In genomic region chr15:89498961-89499688, GRCm38 (mm10) we compare ENCODE assay signal across 7 mouse cellular contexts. TPM values are rescaled to one million over a fixed set of nuclear protein-coding genes. Genes with fewer than 3 reads are reported as not detected.
DNase-seq lines count a peak whose midpoint lies in the region; ATAC-seq and TF ChIP-seq lines count a peak whose summit lies in the region.

Gene Shank3, plus strand, starts transcription at chr15:89499623.

- H3K4me1 ChIP-seq in lung, embryonic 16.5 days (replicated peaks; ENCODE audit: control insufficient read depth, insufficient read depth, low read length): peaks cover 11% of the 10 kb centered on the region
- no peaks in the 10 kb centered on the region for H3K4me1 ChIP-seq in cortical plate, adult 2 months (ENCODE audit: control insufficient read depth, insufficient read depth, low read length)
- peaks cover 20% of the 10 kb centered on the region for H3K4me1 ChIP-seq in heart, adult 2 months (ENCODE audit: control insufficient read depth, insufficient read depth, low read length)
- peaks cover 17% of the 10 kb centered on the region for H3K4me1 ChIP-seq in midbrain, embryonic 11.5 days (ENCODE audit: control insufficient read depth, insufficient read depth, low read length)

- no peak for TF ChIP-seq EP300 in heart, adult 2 months (IDR thresholded peaks at IDR 0.05; ENCODE audit: insufficient read depth, low read depth, low read length)

- H3K9ac ChIP-seq in lung, embryonic 16.5 days (ENCODE audit: low read length): peak within 1 kb of the TSS; percentile 71
- peak within 1 kb of the TSS; percentile 81 for H3K9ac ChIP-seq in heart, adult 2 months (ENCODE audit: low read depth, low read length)
- peak within 1 kb of the TSS; percentile 87 for H3K9ac ChIP-seq in midbrain, embryonic 11.5 days (ENCODE audit: low read length)

- H3K4me2 ChIP-seq in lung, embryonic 16.5 days (ENCODE audit: low read depth, low read length): peak within 1 kb of the TSS; percentile 82
- peak within 1 kb of the TSS; percentile 89 for H3K4me2 ChIP-seq in midbrain, embryonic 11.5 days

- peaks cover 9% of the 10 kb centered on the region for H3K27me3 ChIP-seq in lung, embryonic 16.5 days (ENCODE audit: control insufficient read depth, insufficient read depth, low read depth, low read length)
- H3K27me3 ChIP-seq in heart, adult 2 months (ENCODE audit: control insufficient read depth, insufficient read depth, low read length): peaks cover 3% of the 10 kb centered on the region; the same call in 1 of the 2 replicates
- H3K27me3 ChIP-seq in midbrain, embryonic 11.5 days (ENCODE audit: control insufficient read depth, insufficient read depth, low read length): peaks cover 19% of the 10 kb centered on the region

- H3K4me3 ChIP-seq in lung, embryonic 16.5 days (ENCODE audit: low read length): peak within 1 kb of the TSS; percentile 68
- H3K4me3 ChIP-seq in cortical plate, adult 2 months (ENCODE audit: insufficient read depth, low read length): peak within 1 kb of the TSS; percentile 72
- peak within 1 kb of the TSS; percentile 76 for H3K4me3 ChIP-seq in heart, adult 2 months
- peak within 1 kb of the TSS; percentile 84 for H3K4me3 ChIP-seq in midbrain, embryonic 11.5 days (ENCODE audit: low read depth, low read length)

- H3K9me3 ChIP-seq in lung, embryonic 16.5 days (ENCODE audit: control insufficient read depth, low read length): no peaks in the 10 kb centered on the region
- no peaks in the 10 kb centered on the region for H3K9me3 ChIP-seq in midbrain, embryonic 11.5 days (ENCODE audit: control insufficient read depth, low read length)

- under 1% methylated on average over 35 of the region's 72 CpGs for WGBS in lung, embryonic 16.5 days
- WGBS in heart, adult 2 months: under 1% methylated on average over 56 of the region's 72 CpGs
- WGBS in midbrain, embryonic 11.5 days: under 1% methylated on average over 51 of the region's 72 CpGs

- peaks cover 2% of the 10 kb centered on the region; the same call in 1 of the 2 replicates for H3K79me2 ChIP-seq in heart, adult 2 months (replicated peaks; ENCODE audit: control insufficient read depth, insufficient read depth, low read length)

- H3K36me3 ChIP-seq in lung, embryonic 16.5 days (ENCODE audit: control insufficient read depth, insufficient read depth, low read length): no peaks in the 10 kb centered on the region
- H3K36me3 ChIP-seq in heart, adult 2 months (ENCODE audit: control insufficient read depth, insufficient read depth, low read length): peaks cover 4% of the 10 kb centered on the region; the same call in 1 of the 2 replicates
- no peaks in the 10 kb centered on the region for H3K36me3 ChIP-seq in midbrain, embryonic 11.5 days (ENCODE audit: control insufficient read depth, insufficient read depth, low read length)

- DNase-seq in lung, postnatal 36 days: no peak
- DNase-seq in heart, adult 2 months: peak; percentile 34 to 61
- DNase-seq in layer of hippocampus, postnatal 25 days (ENCODE audit: extremely low spot score in 1 of 2, low spot score in 1 of 2): peak; percentile 21 to 76
- DNase-seq in midbrain, embryonic 11.5 days (ENCODE audit: low spot score, missing footprints): peak; percentile 96
- peak; percentile 69 for DNase-seq in thymus, postnatal 4 days

- peak; percentile 43 for ATAC-seq in lung, embryonic 16.5 days (ENCODE audit: low read depth)
- peak; percentile 63 for ATAC-seq in midbrain, embryonic 11.5 days (ENCODE audit: low FRiP score)

- H3K27ac ChIP-seq in lung, embryonic 16.5 days (ENCODE audit: low read length): peak within 1 kb of the TSS; percentile 63
- H3K27ac ChIP-seq in cortical plate, adult 2 months (ENCODE audit: insufficient read depth, low read length): peak within 1 kb of the TSS; percentile 96
- peak within 1 kb of the TSS; percentile 91 for H3K27ac ChIP-seq in heart, adult 2 months
- H3K27ac ChIP-seq in midbrain, embryonic 11.5 days (ENCODE audit: low read depth, low read length): peak within 1 kb of the TSS; percentile 51; the same call in 1 of the 2 replicates

- intact Hi-C loops in heart, adult 2 months (cut with DNase I): no loop called here

- no peak for TF ChIP-seq CTCF in cortical plate, adult 2 months (IDR thresholded peaks at IDR 0.05; ENCODE audit: extremely low read depth, insufficient read depth, low read length)
- no peak for TF ChIP-seq CTCF in heart, adult 2 months (IDR thresholded peaks at IDR 0.05)

- no peak for TF ChIP-seq POLR2A in cortical plate, adult 2 months (IDR thresholded peaks at IDR 0.05; ENCODE audit: extremely low read depth, insufficient read depth, low read length)
- no peak for TF ChIP-seq POLR2A in heart, adult 2 months (IDR thresholded peaks at IDR 0.05; ENCODE audit: insufficient read depth, low read depth, low read length)

RNA-seq across cellular contexts. Expression of gene Shank3, which starts in this region (rescaled TPM):
- polyA plus RNA-seq in lung, embryonic 16.5 days (2015; fragmentation: Nextera tagmentation; extraction: Ambion mirVana): 2.3 and 2.5 TPM in 2 replicates
- polyA plus RNA-seq in cortical plate, adult 2 months (2012; rRNA removed): 98.8 and 99.7 TPM in 2 replicates
- 10 to 100 TPM; 44.3 to 52.2 TPM for total RNA-seq in heart, adult 2 months (2021)
- 29.6 and 31.0 TPM in 2 replicates for polyA plus RNA-seq in heart, adult 2 months (2012; rRNA removed)
- total RNA-seq in layer of hippocampus, postnatal 25 days (2021): 100 to 1,000 TPM; 235 to 265 TPM
- 2.2 TPM in 2 replicates for polyA plus RNA-seq in midbrain, embryonic 11.5 days (2014; fragmentation: Nextera tagmentation; extraction: Ambion mirVana)

Comparison
In these comparisons a context has a peak if more than half of its experiments do, and no peak if none do; other contexts are left out.
1. RNA of gene Shank3 (total RNA-seq): 235 to 265 TPM in layer of hippocampus, postnatal 25 days; 44.3 to 52.2 TPM in heart, adult 2 months; every median in the first group is over 4 times any median in the second.
2. Peak in every context shown above with its lines, with median percentiles within 50 percentile points of each other: H3K27ac ChIP-seq, H3K4me3 ChIP-seq and H3K9ac ChIP-seq.